Mouse (Mus musculus): Measurements from ENCODE around the gene Hvcn1. TPM values are rescaled to one million over a fixed set of nuclear protein-coding genes. Genes with fewer than 3 reads are reported as not detected.
"Not testable (repeated sequence)": the region's sequence is repeated elsewhere in the genome, so short reads cannot be mapped to it uniquely, and the experiment has no call there.

Gene Hvcn1
- total RNA-seq, 2 experiments from 2014 or later: 0.84 to 1.2 TPM

DNA sequence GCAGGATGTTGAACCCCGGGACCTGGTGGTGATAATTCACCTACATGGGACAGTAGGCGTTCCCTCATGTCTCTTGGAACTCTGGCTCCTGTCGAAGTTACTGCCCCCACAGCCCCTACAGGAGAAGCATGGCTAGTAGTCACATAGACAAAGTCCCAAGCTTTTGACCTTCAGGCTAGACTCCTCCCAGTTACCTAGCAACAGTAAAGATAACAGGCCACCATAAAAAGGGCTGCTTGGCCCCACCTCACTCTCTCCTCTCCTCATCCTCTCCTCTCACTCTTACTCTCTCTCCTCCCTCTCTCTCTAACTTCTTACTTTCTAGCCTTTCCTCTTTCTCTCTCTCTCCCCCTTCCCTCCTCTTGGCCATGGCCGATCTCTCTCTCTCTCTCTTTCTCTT is 5.7 kb upstream of the Hvcn1 start:
- DNase-seq: no peak
- intact Hi-C loops (cut with DNase I): no loop called here

DNA sequence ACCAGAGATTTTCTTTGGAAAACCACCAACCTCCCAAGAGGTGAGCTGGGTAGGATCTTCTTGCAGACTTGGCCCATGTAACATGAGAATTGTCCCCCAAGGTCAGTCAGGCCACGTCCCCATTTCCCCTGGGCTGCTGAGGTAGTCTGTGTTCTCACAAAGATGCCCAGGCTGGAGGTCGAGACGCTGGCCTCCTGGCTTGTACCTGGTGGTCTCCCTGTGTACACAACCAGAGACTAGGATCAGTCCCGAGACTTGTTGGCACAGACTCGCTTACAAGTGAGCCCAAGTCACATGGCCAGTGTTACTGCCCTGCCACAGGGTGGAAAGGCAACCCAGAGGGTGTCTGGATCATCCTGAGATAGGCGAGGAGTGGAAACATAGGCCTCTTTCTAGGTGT is 4.7 kb upstream of the Hvcn1 start:
- no peak for DNase-seq
- intact Hi-C loops (cut with DNase I): no loop called here

DNA sequence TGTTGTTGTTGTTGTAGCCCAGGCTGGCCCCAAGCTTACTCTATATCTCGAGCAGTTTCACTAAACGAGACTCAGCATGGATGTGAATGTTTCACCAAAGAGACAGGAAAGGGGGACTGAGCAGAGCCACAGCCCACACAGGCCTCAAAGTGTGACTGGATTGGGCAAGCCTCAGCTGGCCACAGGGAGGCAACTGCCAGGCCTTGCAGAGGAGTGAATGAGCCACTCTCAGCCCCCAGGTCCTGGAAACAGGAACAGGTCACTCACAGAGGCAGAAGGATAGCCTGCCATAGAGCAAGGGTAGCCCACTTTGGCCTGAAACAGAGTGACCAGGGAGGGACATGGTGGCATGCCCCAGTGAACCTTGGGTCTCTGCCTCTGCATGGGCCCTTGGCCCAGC is 2.4 kb upstream of the Hvcn1 start:
- intact Hi-C loops (cut with DNase I): no loop called here
- no peak for DNase-seq

DNA sequence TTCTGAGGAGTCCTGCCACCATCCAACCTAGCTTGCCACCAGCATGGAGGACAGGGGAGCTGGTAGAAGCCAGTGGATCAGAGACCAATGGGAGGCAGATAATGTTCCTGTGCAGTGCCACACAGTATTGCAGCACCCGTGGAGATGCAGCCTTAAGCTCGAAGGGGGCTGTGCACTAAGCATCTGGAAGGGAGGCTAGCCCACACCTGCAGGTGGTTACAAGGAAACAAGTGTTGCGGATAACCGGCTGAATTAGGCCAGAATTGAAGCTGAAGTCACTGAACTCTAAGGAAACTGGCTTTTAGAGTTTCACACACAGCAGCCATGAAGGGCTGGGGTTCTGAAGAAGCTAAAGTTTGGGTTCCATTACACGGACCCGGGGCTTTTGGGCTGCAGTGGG is 2.3 kb downstream of the Hvcn1 start:
- intact Hi-C loops (cut with DNase I): no loop called here
- DNase-seq: no peak

DNA sequence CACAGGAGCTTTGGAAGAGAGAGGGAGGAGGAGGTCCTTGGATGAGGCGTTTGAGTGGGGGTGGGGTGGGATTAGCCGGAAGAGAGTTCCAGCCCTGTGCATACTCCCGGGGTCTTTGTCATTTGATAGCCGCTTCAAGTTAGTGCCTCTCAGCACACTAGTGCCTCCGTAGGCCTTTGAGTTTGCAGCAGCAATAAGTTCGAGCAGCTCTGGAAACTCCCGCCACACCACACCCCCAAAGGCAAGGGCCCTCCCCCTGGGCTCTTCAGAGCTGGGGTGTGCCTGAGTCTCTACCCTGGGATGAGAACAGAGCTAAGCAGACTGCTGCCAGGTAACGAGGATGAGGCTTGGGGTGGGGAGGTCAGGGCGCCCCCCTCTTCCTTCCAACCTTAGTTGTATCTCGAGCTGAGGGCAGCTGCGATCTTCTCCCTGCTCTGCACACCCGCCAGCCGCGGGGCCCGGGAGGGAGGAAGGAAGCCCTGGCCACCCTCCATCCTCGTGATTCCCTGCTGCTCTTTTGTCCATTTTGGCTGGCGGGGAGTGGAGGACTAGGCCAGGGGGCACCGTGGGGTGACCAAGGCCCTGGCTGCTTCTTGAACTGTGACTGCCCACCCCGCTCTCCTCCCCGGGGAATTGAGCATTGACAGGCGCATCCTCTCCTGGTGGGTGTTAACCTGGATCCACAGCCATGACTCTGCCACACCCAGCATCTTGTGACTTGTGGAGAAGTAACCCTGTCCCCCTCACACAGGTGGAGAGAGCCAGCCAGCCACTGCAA is 3.2 kb downstream of the Hvcn1 start:
- peak; percentile 12 for DNase-seq
- intact Hi-C loops (cut with DNase I): no loop called here

DNA sequence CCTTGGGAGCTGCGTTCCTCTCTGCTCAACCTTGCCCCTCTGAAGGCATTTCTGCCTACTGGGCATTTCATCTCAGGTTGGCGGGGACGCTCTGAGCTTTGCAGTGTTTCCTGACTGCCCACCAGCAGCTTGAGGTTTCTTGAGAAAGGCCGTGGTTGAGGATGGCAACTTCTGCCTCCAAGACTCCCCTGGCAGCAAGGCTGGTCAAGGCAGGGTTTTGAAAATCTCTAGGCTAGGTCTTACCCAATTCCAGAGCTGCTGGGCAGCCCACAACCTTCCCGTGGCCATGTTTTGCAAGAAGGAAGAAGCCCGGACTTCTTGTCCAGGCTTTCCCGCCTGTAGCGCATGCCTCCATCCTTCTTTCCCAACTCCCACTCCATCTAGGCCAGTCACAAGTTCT is 4.3 kb downstream of the Hvcn1 start:
- DNase-seq: no peak
- intact Hi-C loops (cut with DNase I): no loop called here

DNA sequence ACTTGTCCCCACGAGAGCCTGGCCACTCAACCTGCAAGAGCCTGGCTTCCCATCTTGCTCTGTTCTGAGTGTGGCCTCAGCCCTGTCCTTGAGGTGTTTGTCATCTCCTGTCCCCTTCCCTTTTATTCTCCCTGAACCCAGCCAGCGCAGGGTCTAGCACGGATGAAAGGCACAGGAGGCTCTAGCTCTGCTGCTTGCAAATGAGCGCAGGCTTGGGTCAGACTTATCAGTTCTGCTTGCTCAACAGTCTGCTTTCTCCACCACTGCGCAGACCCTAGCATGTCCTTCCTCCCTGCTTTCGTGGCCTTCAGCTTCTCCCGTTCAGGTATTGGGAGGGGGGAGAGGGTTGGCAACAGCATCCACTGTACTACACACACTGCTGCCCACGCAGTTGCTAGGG is 5.5 kb downstream of the Hvcn1 start:
- intact Hi-C loops (cut with DNase I): no loop called here
- no peak for DNase-seq

DNA sequence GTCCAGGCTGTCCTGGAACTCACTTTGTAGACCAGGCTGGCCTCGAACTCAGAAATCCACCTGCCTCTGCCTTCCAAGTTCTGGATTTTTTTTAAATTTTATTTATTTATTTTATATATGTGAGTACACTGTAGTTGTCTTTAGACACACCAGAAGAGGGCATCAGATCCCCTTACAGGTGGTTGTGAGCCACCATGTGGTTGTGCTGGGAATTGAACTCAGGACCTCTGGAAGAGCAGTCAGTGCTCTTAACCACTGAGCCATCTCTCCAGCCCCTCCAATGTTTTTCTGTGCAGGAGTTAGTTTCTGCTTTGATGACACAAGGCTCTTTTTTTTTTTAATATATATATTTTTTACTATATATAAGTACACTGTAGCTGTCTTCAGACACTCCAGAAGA is 6.2 kb downstream of the Hvcn1 start:
- DNase-seq; intact Hi-C loops (cut with DNase I): not testable (repeated sequence)

DNA sequence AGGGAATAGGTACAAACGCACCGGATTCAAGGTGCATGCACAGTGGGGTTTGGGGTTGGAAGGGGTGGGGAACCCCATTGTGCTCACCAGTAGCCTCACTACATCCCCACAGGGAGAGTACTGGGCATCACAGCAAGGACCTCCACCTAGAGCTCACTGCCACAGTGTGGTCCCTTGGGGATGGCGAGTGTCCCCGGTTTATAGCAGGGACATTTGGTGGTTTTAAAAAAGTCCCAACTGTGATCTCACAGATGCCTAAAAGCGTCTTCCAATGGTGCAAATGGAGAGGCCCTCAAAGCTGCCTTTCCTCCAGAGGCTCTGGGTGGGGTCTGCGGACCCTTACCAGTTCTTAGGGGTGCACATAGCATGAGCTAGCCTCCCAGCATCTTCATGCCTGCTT is 7.3 kb downstream of the Hvcn1 start:
- DNase-seq: no peak
- intact Hi-C loops (cut with DNase I): no loop called here

DNA sequence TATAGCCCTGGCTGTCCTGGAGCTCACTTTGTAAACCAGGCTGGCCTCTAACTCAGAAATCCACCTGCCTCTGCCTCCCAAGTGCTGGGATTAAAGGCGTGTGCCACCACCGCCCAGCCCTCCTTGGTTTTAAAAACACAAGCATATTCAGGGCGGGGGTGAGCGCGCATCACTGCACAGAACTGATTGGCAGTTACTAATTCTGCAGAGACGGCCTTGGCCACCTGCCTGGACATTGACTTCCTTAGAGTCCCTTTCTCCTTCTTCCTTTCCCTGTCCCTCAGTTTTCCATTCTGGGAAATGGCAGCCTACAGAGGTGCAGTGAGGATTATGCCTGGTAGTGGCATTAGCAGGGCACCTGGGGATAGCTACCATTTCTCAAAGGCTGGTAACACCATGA is 11.0 kb downstream of the Hvcn1 start:
- no peak for DNase-seq
- intact Hi-C loops (cut with DNase I): no loop called here

DNA sequence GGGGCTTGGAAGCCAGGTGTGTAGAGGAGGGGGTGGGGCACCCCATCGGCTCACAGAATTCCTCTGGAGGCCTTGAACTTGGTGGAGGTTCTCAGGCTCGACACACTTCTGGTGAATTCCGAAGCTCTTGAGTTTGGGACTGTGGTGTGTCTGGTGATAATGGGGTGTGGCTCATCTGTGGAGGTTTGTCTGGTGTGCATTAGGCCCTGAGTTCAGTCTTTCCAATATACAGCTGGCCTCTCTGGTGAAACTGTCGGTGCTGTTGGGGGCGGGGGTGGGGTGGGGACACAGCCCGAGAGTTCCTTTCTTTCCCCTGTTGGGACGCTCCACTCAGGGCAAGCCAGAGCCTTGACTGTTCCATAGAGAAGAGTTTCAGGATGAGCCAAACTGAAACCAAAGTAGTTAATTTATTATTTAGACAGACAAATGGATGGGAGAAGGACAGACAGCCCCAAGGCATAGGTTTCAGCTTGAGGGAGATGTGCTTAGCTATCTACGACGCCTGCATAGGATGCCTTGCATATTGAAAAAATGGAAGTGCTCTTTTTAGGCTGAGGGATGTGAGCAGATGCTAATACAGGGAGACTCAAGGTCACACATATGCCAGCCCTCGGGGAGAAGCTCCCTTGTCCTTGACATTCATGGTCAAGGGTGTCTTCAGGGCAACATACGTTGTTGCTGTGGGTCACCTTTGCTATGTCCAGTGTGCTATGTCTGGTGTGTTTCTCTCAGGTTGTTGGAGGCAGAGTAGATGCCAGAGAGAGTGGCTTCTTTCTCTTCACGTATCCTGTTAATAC is 11.7 kb downstream of the Hvcn1 start:
- intact Hi-C loops (cut with DNase I): no loop called here
- no peak for DNase-seq

DNA sequence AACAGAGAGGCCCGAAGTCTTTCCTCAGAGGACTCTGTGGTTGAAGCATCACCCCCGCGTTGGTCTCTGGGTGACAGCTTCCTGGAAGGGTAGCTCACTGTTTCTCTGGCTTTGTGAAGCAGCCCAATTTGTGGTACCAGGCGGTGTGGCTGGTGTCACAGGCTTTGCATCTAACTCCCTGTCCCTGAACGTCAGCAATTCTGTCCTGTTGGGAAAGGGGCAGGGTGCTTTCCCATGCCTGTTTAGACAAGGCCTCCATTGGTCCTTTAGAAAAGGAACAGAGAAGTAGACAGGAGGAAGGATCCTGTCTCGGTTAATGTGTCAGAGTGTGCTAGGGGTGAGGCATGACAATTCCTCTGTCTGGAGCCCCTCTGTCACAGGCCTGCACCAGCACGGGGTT is 12.3 kb downstream of the Hvcn1 start:
- no peak for DNase-seq
- intact Hi-C loops (cut with DNase I): no loop called here

DNA sequence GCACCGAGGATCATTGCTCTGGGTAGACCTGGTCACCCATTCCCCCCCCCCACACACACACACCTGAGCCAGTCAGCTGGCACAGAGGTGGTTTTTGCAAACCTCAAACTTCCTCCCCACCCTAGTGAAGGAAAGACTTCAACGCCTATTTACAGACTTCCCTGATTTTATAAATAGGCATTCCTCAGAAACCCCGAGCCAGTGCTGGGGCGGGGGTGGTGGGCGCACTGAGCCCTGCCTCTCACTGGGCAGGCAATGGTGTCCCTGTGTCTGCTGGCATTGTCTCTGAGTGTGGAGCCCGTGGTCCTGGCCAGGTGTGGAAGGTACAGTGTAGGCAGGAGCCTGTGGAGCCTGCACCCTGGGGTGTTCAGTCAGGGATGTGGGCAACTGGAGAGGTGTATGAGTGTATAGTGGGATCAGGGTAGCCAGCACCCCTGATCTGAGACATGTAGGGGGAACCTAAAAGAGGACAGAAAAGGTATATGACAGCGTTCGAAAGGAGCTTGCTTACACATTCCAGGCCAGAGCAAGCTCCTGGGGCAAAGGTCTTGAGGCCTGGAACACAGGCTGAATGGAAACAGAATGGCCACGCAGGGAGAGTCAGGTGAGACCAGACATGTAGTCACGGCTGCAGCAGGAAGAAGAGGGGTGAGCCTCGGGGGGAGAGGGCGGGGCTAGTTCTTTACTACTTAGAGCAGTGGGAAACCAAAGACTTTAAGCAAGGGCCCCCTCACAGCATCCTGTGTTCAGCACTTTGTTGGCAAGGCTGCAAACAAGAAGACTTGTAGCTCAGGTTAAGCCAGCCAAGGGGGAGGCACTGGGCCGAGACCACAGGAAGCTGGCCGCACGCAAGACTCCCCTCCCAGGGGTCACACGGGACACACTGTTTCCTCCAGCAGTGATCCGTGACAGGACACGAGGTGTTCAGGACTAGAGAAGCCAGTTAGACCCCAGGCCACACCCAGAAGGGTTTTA is 13.3 kb downstream of the Hvcn1 start:
- intact Hi-C loops (cut with DNase I): no loop called here
- DNase-seq: no peak

DNA sequence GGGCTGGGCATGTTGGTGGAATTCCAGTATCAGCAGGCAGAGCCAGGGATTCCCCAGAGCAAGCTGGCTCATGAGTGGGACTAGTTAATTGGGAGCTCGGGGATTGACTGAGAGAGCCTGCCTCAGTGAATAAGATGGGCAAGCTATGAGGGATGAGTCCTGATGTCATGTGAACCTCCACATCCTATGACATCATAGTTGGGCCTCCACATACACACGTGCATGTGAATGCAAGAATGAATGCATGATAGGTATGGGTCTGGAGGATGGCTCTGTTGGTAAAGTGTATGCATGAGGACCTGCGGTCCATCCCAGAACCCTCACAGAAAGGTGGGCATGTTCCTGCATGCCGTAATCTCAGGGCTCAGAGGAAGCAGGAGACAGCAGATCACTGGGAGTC is 14.5 kb downstream of the Hvcn1 start:
- DNase-seq: no peak
- intact Hi-C loops (cut with DNase I): no loop called here

DNA sequence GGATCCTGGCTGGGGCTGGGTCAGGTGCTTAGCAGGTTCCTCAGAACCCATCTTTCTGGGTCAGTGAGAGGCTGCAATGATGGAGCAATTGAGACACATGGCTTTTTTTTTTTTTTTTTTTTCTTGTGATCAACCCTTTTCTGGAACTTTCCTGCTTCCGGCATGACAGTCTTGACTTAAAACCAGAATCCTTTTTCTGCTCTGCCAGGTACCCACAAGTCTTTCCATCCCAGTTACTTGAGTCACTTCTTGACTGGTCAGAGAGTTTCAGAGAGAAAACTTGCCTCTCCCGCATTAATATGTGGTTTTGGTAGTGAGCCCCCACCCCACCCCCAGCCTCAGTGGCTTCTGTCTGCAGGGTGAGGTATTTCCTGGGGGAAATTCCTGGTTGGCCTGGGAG is 17.7 kb downstream of the Hvcn1 start:
- intact Hi-C loops (cut with DNase I): no loop called here
- no peak for DNase-seq

DNA sequence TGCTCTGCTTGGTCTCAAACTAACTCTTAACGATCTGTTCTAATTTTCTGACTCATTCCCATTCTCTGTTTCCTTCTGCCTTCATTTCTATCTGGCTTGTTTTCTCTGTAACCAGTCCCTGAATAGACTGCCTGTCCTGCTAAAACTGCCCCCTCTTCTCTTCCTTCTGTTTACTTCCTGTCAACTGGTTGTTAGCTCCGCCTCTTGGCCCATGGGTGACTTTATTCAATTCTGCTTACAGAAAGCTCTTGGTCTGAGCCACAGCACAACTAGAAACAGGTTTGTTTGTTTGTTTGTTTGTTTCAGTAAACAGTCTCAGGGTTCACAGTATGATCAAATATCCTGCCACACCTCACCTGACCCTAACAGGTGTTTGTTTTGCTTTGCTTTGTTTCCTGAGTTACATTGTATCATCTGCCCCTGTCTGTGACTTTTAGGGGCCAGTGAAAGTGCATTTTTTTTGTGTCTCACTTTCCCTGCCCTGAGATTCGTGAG is 21.7 kb downstream of the Hvcn1 start:
- intact Hi-C loops (cut with DNase I): no loop called here
- no peak for DNase-seq

DNA sequence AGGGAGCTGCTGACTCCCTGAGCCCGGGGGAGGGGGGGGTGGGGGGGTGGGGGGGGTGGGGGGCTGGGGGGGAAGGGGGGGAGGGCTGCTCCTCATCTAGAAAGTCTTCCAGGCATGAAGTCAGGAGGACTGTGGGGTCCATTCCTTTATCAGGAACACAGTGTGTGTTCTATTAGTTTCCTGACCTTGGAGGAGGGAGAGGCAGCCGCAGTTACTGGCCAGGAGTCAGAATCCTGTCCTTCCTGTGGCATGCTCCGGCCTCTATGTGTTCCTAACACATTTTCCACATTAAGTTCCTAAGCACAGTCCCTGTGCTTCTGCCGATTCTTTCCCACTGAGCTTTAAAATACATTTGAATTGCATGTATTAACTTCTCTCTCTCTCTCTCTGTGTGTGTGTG is 22.2 kb downstream of the Hvcn1 start:
- intact Hi-C loops (cut with DNase I): no loop called here
- DNase-seq: no peak

DNA sequence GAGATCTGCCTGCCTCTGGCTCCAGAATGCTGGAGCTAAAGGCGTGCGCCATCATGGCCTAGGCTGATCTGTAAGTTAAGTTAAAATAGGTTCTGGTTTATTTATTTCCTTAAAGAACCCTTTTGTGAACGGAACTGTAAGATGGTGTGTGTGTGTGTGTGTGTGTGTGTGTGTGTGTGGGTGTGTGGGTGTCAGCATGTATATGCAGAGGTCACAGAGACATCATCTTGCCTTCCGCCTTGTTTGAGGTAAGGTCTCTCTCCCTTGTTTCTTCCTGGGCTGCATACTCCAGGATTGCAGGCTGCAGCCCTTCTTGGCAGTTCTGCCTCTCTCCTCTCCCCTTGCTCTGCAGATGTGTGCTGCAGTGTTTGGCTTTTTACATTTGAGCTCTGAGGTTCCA is 24.2 kb downstream of the Hvcn1 start:
- DNase-seq: no peak
- intact Hi-C loops (cut with DNase I): no loop called here

DNA sequence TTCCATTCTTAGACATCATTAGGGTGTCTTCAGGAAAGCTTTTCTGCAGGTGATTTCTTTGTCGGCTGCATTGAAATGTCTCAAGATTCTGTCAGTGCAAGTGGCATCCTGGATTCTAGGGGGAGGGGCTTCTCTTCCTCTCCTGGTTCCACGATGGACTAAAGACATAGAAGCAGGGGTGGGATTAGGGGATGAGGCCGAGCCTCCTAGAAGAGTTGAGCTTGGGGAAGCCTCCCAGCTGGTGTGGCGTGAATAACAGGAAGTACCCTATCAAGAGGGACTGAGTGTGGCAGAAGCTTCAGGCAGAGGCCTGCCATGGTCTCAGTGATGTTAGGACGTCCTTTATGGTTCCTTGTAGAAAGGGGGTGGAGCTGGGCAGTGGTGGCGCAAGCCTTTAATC is 24.8 kb downstream of the Hvcn1 start:
- intact Hi-C loops (cut with DNase I): no loop called here
- no peak for DNase-seq

DNA sequence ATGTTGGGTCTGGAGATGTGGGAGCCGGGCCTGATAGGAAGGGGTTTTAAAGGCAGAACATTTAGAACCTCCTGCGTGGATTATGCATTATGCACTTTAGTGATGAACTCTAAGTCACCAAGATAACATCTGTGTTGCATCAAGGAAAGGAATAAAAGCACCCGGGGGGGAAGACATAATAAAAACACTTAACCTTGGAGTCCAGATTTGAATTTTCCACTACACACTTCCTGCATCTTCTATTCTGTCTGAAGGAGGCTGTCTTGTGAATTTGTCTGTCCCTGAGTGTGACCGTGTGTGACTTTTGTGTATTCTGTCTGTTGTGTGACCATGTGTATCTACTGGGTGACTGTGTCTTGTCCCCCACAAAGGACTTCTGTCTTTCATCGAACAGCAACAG is 25.4 kb downstream of the Hvcn1 start:
- intact Hi-C loops (cut with DNase I): no loop called here
- DNase-seq: no peak

DNA sequence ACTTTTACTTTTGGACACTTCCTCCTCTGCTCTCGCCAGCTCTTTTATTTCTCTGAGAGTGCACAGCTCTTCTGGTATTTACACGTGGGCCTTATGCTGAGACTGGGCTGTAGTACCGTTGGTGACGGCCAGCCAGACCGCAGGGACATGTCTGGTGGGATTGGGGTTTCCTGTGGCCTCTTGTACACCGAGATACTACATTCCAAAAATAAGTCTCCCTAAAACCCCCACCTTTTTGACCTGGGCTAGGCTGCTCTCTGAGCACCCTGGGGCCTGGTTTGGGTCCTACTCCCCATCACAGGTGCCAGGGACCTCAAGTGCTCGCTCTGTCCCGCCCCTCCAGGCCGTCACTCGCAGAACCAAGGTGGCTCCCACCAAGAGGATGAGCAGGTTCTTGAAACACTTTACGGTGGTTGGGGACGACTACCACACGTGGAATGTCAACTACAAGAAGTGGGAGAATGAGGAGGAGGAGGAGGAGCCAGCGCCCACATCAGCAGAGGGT is 26.5 kb downstream of the Hvcn1 start:
- intact Hi-C loops (cut with DNase I): no loop called here
- DNase-seq: no peak

All from left cerebral cortex, postnatal 4 days (tissue).